Mouse (Mus musculus) inflammation-experienced regulatory T-cells, adult 6 months (primary cell): Measurements from ENCODE around the gene Dytn. TPM values are rescaled to one million over a fixed set of nuclear protein-coding genes. Genes with fewer than 3 reads are reported as not detected.

Experiments
- ATAC-seq: one replicate; pipeline ENCODE4 v1.8.0; 2017
- polyA plus RNA-seq, 3 experiments: library from polyadenylated mRNA; unstranded; fragments of 100-300 nt; shearing (Covaris generic); gene quantifications; one replicate each; pipeline ENCODE4 v1.2.1; 2017

Dytn gene
- polyA plus RNA-seq, 3 experiments from 2014 or later, result not detected

DNA sequence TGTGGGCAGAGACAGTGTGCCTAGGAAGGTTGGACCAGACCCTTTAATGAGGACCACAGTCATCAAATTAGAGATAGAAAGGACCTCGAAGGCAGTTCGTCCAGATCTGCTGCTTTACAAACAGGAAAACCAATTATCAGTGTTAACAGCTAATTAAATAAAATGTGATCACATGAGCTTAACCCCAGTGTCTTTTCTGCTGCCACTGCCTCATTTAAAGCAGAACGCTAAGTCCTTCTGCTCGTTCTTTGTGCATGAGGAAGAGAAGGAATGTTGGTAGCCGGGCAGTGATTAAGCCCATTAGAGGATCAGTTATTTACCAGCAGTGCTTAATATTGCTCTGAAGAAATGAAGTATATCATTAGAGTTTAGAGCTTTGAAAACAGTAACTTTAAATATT is 109.9 kb downstream of the Dytn start:
- no peak for ATAC-seq

DNA sequence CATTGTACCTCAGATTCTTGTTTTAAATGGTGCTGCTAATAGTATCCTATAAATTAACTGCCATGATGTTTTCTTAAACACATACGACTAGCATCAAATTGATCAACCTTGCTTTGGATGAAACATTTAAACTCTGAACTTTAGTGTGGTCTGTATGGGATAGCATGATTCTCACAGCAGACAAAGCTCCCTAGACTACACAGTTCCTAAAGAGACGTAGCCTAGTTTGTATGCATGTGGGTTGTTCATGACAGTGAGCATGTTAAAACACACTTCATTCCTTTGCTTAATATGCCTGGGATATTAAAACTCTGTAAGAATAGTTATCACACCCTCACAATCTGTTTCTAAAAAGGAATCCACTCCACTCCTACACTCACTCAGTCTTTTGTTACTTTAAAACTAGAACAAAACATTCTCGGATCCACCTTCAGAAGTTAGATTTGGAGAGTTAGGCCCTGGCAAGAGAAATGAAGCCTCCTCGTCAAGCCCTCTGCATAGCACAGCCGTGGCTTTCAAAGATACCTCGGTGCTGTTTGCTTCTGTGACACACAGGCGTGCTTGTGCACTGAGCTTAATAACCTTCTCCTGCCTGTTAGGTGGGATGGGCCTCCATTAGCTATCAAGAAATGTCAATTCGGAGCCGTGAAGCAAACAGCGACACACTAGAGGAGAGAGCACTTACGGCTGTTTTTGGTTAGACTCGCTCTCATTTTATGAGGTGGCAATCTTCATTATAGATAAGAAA is 112.7 kb downstream of the Dytn start:
- ATAC-seq, result no peak

DNA sequence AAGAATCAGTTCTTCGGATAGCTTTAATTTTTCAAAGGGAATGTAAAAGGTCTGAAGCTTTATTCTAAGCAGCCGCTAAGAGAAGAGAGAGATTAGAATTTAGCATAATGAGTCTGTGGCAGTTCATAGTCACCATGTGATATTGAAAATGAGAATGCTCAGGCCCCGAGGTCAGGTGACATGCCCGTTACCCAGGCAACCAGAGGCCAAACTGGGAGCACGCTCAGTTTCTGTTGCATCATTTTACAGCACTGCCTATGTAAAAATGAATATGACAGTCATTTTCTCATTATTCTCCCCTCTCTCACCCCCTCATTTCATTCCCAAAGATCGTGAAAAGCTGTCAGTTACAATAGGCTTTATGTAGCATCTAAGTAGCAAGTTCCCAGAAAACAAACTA is 113.3 kb downstream of the Dytn start:
- ATAC-seq, result no peak

Other genes with a start within 250 kb of the Dytn start
- gene Adam23, start 241.0 kb downstream of the Dytn start, polyA plus RNA-seq, result under 1 TPM in 2 of 3 experiments, not detected in 1; 0.38 to 0.45 TPM
- gene Gm39653, start 71.0 kb downstream of the Dytn start, polyA plus RNA-seq, result not detected
- not detected for gene Mdh1b, start 43.4 kb upstream of the Dytn start, polyA plus RNA-seq
- 10 to 100 TPM; 38.2 to 44.4 (median 42.0) TPM for gene Fastkd2, start 43.7 kb upstream of the Dytn start, polyA plus RNA-seq
- under 1 TPM in 1 of 3 experiments, not detected in 2; 0.26 TPM for gene 4933402D24Rik, start 82.3 kb upstream of the Dytn start, polyA plus RNA-seq